Mouse (Mus musculus): ENCODE measurements at regions not wholly inside any gene's neighbourhood (a gene's known extent, or its start where the extent isn't known, plus 50 kb on each side); places are given as distances from the start of the nearest gene placed in this dataset.

- no peak overlapping the region for H3K4me2 ChIP-seq (replicated peaks)
- no peak overlapping the region for H3K27ac ChIP-seq
- H3K9ac ChIP-seq = no peak overlapping the region
- no peaks in the 10 kb centered on the region for H3K27me3 ChIP-seq
- ATAC-seq (ENCODE audit: low FRiP score) = no peak
- WGBS = 51% methylated on average over 16 of the region's 16 CpGs
- no peaks in the 10 kb centered on the region for H3K9me3 ChIP-seq (replicated peaks)
- no peaks in the 10 kb centered on the region for H3K36me3 ChIP-seq
- H3K4me1 ChIP-seq = no peaks in the 10 kb centered on the region
- no peak overlapping the region for H3K4me3 ChIP-seq
These were observed 50.9 kb upstream of the Sec61g start for GRCm38 (mm10) chr11:16559001-16559699.

- H3K4me1 ChIP-seq = no peaks in the 10 kb centered on the region
- no peak overlapping the region for H3K9ac ChIP-seq
- H3K9me3 ChIP-seq (replicated peaks) = no peaks in the 10 kb centered on the region
- no peak for ATAC-seq (ENCODE audit: low FRiP score)
- H3K4me2 ChIP-seq (replicated peaks) = no peak overlapping the region
- 80% methylated on average over 4 of the region's 4 CpGs for WGBS
- H3K27me3 ChIP-seq = no peaks in the 10 kb centered on the region
- no peaks in the 10 kb centered on the region for H3K36me3 ChIP-seq
- no peak overlapping the region for H3K27ac ChIP-seq
- H3K4me3 ChIP-seq = no peak overlapping the region
These were observed 53.4 kb upstream of the Sec61g start for GRCm38 (mm10) chr11:16561727-16562126.

GRCm38 (mm10) chr11:16589085-16589680 is 80.9 kb upstream of the Sec61g start:
- Histone ChIP-seq H3K36me3 (no peaks in the 10 kb centered on the region), H3K4me3 (no peak overlapping the region), H3K9ac (no peak overlapping the region), H3K4me2 (replicated peaks) (no peak overlapping the region), H3K4me1 (peaks cover 21% of the 10 kb centered on the region), H3K27me3 (no peaks in the 10 kb centered on the region), H3K9me3 (replicated peaks) (no peaks in the 10 kb centered on the region), H3K27ac (no peak overlapping the region)
- no peak for ATAC-seq (ENCODE audit: low FRiP score)
- 88% methylated on average over 4 of the region's 4 CpGs for WGBS

- H3K4me1 ChIP-seq = peaks cover 24% of the 10 kb centered on the region
- WGBS = 44% methylated on average over 4 of the region's 4 CpGs
- ATAC-seq (ENCODE audit: low FRiP score) = no peak
These were observed 82.3 kb upstream of the Sec61g start for GRCm38 (mm10) chr11:16590541-16590940.

GRCm38 (mm10) chr11:16591471-16591921 is 83.2 kb upstream of the Sec61g start:
- Histone ChIP-seq H3K4me3 (no peak overlapping the region), H3K27ac (peak overlapping the region; percentile 73), H3K9me3 (replicated peaks) (no peaks in the 10 kb centered on the region), H3K36me3 (no peaks in the 10 kb centered on the region), H3K4me2 (replicated peaks) (peak overlapping the region; percentile 33), H3K4me1 (peaks cover 24% of the 10 kb centered on the region), H3K9ac (no peak overlapping the region), H3K27me3 (no peaks in the 10 kb centered on the region)
- WGBS = under 1% methylated on average over 7 of the region's 7 CpGs
- peak; percentile 98 for ATAC-seq (ENCODE audit: low FRiP score)

More at GRCm38 (mm10) chr11:16590541-16590940, 82.3 kb upstream of the Sec61g start:
- no peaks in the 10 kb centered on the region for H3K27me3 ChIP-seq
- no peak overlapping the region for H3K4me3 ChIP-seq
- no peaks in the 10 kb centered on the region for H3K9me3 ChIP-seq (replicated peaks)
- H3K9ac ChIP-seq = no peak overlapping the region
- no peaks in the 10 kb centered on the region for H3K36me3 ChIP-seq
- H3K4me2 ChIP-seq (replicated peaks) = no peak overlapping the region
- H3K27ac ChIP-seq = no peak overlapping the region

GRCm38 (mm10) chr11:16592006-16592405 is 83.7 kb upstream of the Sec61g start:
- ATAC-seq (ENCODE audit: low FRiP score) = peak; percentile 8; the same call in 1 of the 2 replicates
- peak overlapping the region; percentile 73 for H3K27ac ChIP-seq
- 26% methylated on average over 4 of the region's 4 CpGs for WGBS
- H3K9ac ChIP-seq = no peak overlapping the region
- H3K4me3 ChIP-seq = no peak overlapping the region
- peaks cover 24% of the 10 kb centered on the region for H3K4me1 ChIP-seq
- no peaks in the 10 kb centered on the region for H3K27me3 ChIP-seq
- no peaks in the 10 kb centered on the region for H3K9me3 ChIP-seq (replicated peaks)
- H3K36me3 ChIP-seq = no peaks in the 10 kb centered on the region
- H3K4me2 ChIP-seq (replicated peaks) = peak overlapping the region; percentile 33

GRCm38 (mm10) chr11:16592766-16593165 is 84.5 kb upstream of the Sec61g start:
- no peaks in the 10 kb centered on the region for H3K36me3 ChIP-seq
- 94% methylated on average over 5 of the region's 5 CpGs for WGBS
- no peak for ATAC-seq (ENCODE audit: low FRiP score)
- H3K4me1 ChIP-seq = peaks cover 24% of the 10 kb centered on the region
- no peaks in the 10 kb centered on the region for H3K27me3 ChIP-seq
- H3K9ac ChIP-seq = no peak overlapping the region
- no peak overlapping the region for H3K4me3 ChIP-seq
- H3K9me3 ChIP-seq (replicated peaks) = no peaks in the 10 kb centered on the region
- no peak overlapping the region for H3K4me2 ChIP-seq (replicated peaks)
- no peak overlapping the region for H3K27ac ChIP-seq

GRCm38 (mm10) chr11:16594832-16595231 is 86.5 kb upstream of the Sec61g start:
- H3K4me2 ChIP-seq (replicated peaks) = no peak overlapping the region
- no peaks in the 10 kb centered on the region for H3K9me3 ChIP-seq (replicated peaks)
- H3K4me1 ChIP-seq = peaks cover 24% of the 10 kb centered on the region
- no peak overlapping the region for H3K9ac ChIP-seq
- no peak overlapping the region for H3K27ac ChIP-seq
- H3K4me3 ChIP-seq = no peak overlapping the region
- WGBS = 17% methylated on average over 1 of the region's 1 CpGs
- ATAC-seq (ENCODE audit: low FRiP score) = no peak
- H3K27me3 ChIP-seq = no peaks in the 10 kb centered on the region
- H3K36me3 ChIP-seq = no peaks in the 10 kb centered on the region

GRCm38 (mm10) chr11:16597038-16597830 is 89.0 kb upstream of the Sec61g start:
- WGBS = 80% methylated on average over 6 of the region's 6 CpGs
- no peak for ATAC-seq (ENCODE audit: low FRiP score)

GRCm38 (mm10) chr11:16602947-16603346 is 94.7 kb upstream of the Sec61g start:
- ATAC-seq (ENCODE audit: low FRiP score) = peak; percentile 43; the same call in 1 of the 2 replicates
- H3K27me3 ChIP-seq = no peaks in the 10 kb centered on the region
- H3K4me3 ChIP-seq = no peak overlapping the region
- H3K9ac ChIP-seq = no peak overlapping the region
- 93% methylated on average over 3 of the region's 3 CpGs for WGBS
- no peaks in the 10 kb centered on the region for H3K36me3 ChIP-seq
- H3K4me2 ChIP-seq (replicated peaks) = no peak overlapping the region
- H3K27ac ChIP-seq = no peak overlapping the region
- H3K9me3 ChIP-seq (replicated peaks) = peaks cover 4% of the 10 kb centered on the region; the same call in 1 of the 2 replicates
- H3K4me1 ChIP-seq = no peaks in the 10 kb centered on the region

More at GRCm38 (mm10) chr11:16597038-16597830, 89.0 kb upstream of the Sec61g start:
- no peak overlapping the region for H3K4me2 ChIP-seq (replicated peaks)
- no peak overlapping the region for H3K27ac ChIP-seq
- H3K9me3 ChIP-seq (replicated peaks) = peaks cover 4% of the 10 kb centered on the region; the same call in 1 of the 2 replicates
- no peak overlapping the region for H3K4me3 ChIP-seq
- H3K27me3 ChIP-seq = no peaks in the 10 kb centered on the region
- peaks cover 10% of the 10 kb centered on the region for H3K4me1 ChIP-seq
- no peaks in the 10 kb centered on the region for H3K36me3 ChIP-seq
- H3K9ac ChIP-seq = no peak overlapping the region

GRCm38 (mm10) chr11:16606435-16607214 is 98.3 kb upstream of the Sec61g start:
- ATAC-seq (ENCODE audit: low FRiP score) = no peak
- Histone ChIP-seq H3K4me2 (replicated peaks) (no peak overlapping the region), H3K27ac (0 out of 2 replicates have a peak overlapping the region, but pooled peaks have one; percentile 12), H3K9ac (no peak overlapping the region), H3K4me3 (no peak overlapping the region), H3K9me3 (replicated peaks) (no peaks in the 10 kb centered on the region), H3K27me3 (no peaks in the 10 kb centered on the region), H3K4me1 (no peaks in the 10 kb centered on the region), H3K36me3 (no peaks in the 10 kb centered on the region)
- 77% methylated on average over 7 of the region's 7 CpGs for WGBS

Measured in hindbrain, embryonic 12.5 days (tissue).